Comparison of ENCODE assay signal across 10 mouse cellular contexts in genomic region chr14:33650721-33651120, GRCm38 (mm10).
DNase-seq lines count a peak whose midpoint lies in the region; ATAC-seq and TF ChIP-seq lines count a peak whose summit lies in the region.
"Had no signal": no experiment of that assay in that cellular context is flagged by ENCODE, and none has a peak within 500 bp of the region (broad histone marks: within the 10 kb centered on the region; RNA-seq: fewer than 3 reads in every experiment).

No protein-coding gene starts in this region.

- no peak overlapping the region for H3K4me3 ChIP-seq in lung, postnatal 0 days (ENCODE audit: low read depth, low read length)
- H3K4me3 ChIP-seq: erythroblast, embryonic 14.5 days had no signal

- no peak for ATAC-seq in lung, postnatal 0 days
- ATAC-seq in frontal cortex, adult (ENCODE audit: low TSS enrichment) = peak; percentile 67
- no peak for ATAC-seq in CD4-positive, CD25-positive, alpha-beta regulatory T cell, adult 4 months
- ATAC-seq: hindbrain, embryonic 16.5 days had no signal

- no peaks in the 10 kb centered on the region for H3K27me3 ChIP-seq in lung, postnatal 0 days (replicated peaks; ENCODE audit: insufficient read depth, low read length)

- no peak overlapping the region for H3K27ac ChIP-seq in lung, postnatal 0 days (ENCODE audit: low read length)

- TF ChIP-seq CTCF in lung, postnatal 0 days (IDR thresholded peaks at IDR 0.05) = peak; percentile 13; the same call in 1 of the 2 replicates

- TF ChIP-seq EP300 in lung, postnatal 0 days (IDR thresholded peaks at IDR 0.05) = no peak

- H3K36me3 ChIP-seq in lung, postnatal 0 days (ENCODE audit: insufficient read depth, low read length) = no peaks in the 10 kb centered on the region

- H3K4me2 ChIP-seq in lung, postnatal 0 days (replicated peaks; ENCODE audit: low read depth, low read length) = no peak overlapping the region

- H3K9ac ChIP-seq in lung, postnatal 0 days (replicated peaks; ENCODE audit: low read depth) = no peak overlapping the region

- WGBS in lung, postnatal 0 days = 89% methylated on average over 9 of the region's 9 CpGs

- H3K4me1 ChIP-seq in lung, postnatal 0 days (ENCODE audit: insufficient read depth, low read depth, low read length) = no peaks in the 10 kb centered on the region

- peak; percentile 12 to 52 for DNase-seq in heart, adult 18-20 months
- no peak for DNase-seq in heart, adult 9 months (ENCODE audit: low spot score in 2 of 2)
- DNase-seq in lung, postnatal 0 days (ENCODE audit: low spot score) = no peak
- DNase-seq in lung, postnatal 25 days (ENCODE audit: low spot score) = no peak
- peak; percentile 45 for DNase-seq in mesoderm, embryonic 11.5 days (ENCODE audit: low read depth, low spot score)
- no peak for DNase-seq in cerebellum, adult 9-11 months

- H3K9me3 ChIP-seq in lung, postnatal 0 days (ENCODE audit: low read length) = no peaks in the 10 kb centered on the region

Comparison
In these comparisons a context has a peak if more than half of its experiments do, and no peak if none do; other contexts are left out.
1. DNase-seq: peak in heart, adult 18-20 months (2 of 2) and mesoderm, embryonic 11.5 days (single experiment); none in heart, adult 9 months (0 of 2), lung, postnatal 0 days (single experiment), lung, postnatal 25 days (single experiment) and cerebellum, adult 9-11 months (single experiment).